Mouse (Mus musculus): ENCODE results near the gene AF067061.

DNA sequence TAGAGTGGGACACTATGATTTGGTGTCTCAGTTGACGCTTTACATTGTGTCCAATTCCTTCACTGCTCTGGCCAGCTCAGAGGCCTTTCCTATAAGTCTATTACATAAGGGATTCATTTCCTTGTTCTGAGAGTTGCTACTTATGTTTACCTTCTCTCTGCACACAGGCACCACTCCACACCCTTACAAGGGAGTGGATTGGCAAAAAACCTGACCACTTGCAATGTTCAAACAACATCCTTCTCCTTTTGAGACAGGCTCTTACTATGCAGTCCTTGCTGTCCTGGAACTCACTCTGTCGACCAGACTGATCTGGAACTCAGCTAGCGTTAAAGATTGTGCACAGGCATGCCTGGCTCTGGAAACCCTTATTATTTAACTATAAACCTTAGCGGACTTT is 47.8 kb downstream of the AF067061 start:
- TF ChIP-seq CTCF (IDR thresholded peaks at IDR 0.05; ENCODE audit: low read depth) (no peak), EP300 (IDR thresholded peaks at IDR 0.05; ENCODE audit: low read depth) (no peak)

All from liver, postnatal 0 days (tissue).